Mouse (Mus musculus) cerebellum, adult 2 months (tissue): Measurements from ENCODE around the gene Polr2h. TPM values are rescaled to one million over a fixed set of nuclear protein-coding genes. Genes with fewer than 3 reads are reported as not detected.

Experiments
- DNase-seq, 2 experiments: peaks; one replicate each; pipeline ENCODE4 v3.0.0; 2021
- H3K27ac ChIP-seq: fragments of 200-500 bp; 2 replicates; pipeline ENCODE4 v1.5.1; 2012; ENCODE audit warnings: low read length, control low read depth, inconsistent platforms; ENCODE audit not compliant: insufficient read depth
- H3K27me3 ChIP-seq: fragments of 200-500 bp; 2 replicates; pipeline ENCODE4 v1.6.1; 2012; ENCODE audit warnings: inconsistent platforms, mild to moderate bottlenecking, low read length, moderate library complexity; ENCODE audit not compliant: control insufficient read depth, insufficient read depth
- H3K4me1 ChIP-seq: fragments of 200-500 bp; 2 replicates; pipeline ENCODE4 v1.6.1; 2011; ENCODE audit warnings: low read length; ENCODE audit not compliant: control insufficient read depth, insufficient read depth
- H3K4me3 ChIP-seq: fragments of 200-500 bp; replicated peaks from 2 replicates; pipeline ENCODE3; 2011; ENCODE audit warnings: mild to moderate bottlenecking, low read depth, low read length, control low read depth; ENCODE audit not compliant: insufficient read depth
- CTCF ChIP-seq: fragments of 200-500 bp; IDR thresholded peaks from 2 replicates; pipeline ENCODE4 v1.5.1; 2011; ENCODE audit warnings: low read depth, mild to moderate bottlenecking, control low read depth, low read length, moderate library complexity, borderline replicate concordance; ENCODE audit not compliant: insufficient read depth
- POLR2A ChIP-seq: fragments of 200-500 bp; IDR thresholded peaks from 2 replicates; pipeline ENCODE4 v1.6.1; 2011; ENCODE audit warnings: low read length, control low read depth, borderline replicate concordance; ENCODE audit not compliant: insufficient read depth
- WGBS: fragments of 180-500 bp; shearing (Covaris S2); methylation state at CpG from one replicate; pipeline ENCODE4 v1.1.7; 2018; 5-methylcytosine and 5-hydroxymethylcytosine counted together
- polyA plus RNA-seq: library from polyadenylated mRNA; depleted of rRNA; stranded (reverse); fragments of >200 nt; gene quantifications from 2 replicates; pipeline ENCODE4 v1.2.3, GENCODE M21; 2012; rRNA removed

Polr2h gene
- polyA plus RNA-seq, 1 experiment: 41.2 TPM

DNA sequence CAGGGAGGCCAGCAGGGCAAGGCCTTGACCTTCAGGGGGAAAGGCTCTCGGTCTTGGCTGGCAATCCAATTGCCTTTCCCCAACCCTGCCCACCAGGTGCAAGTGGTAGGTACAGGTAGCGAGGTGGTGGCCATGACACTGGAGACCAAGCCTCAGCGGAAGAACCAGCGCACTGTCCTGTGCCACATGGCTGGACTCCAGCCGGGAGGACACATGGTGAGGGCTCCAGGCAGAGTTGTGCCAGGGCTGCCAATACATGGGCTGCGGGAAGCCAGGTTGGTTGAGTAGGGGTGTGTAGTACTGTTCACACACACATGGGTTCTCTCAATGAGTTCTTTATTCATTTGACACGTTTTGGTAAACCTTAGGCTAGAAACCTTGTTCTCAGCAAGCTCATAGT, 18.7 kb downstream of the Polr2h start:
- H3K27me3 ChIP-seq: no peaks in the 10 kb centered on the region
- 36% methylated on average over 7 of the region's 7 CpGs for WGBS
- TF ChIP-seq CTCF (no peak), POLR2A (no peak)
- no peak overlapping the region for H3K4me3 ChIP-seq
- no peak overlapping the region for H3K27ac ChIP-seq
- H3K4me1 ChIP-seq: peaks cover 26% of the 10 kb centered on the region
- no peak for DNase-seq

GRCm38 (mm10) chr16:20736823-20737222, 19.4 kb downstream of the Polr2h start:
- no peak overlapping the region for H3K27ac ChIP-seq
- H3K27me3 ChIP-seq: no peaks in the 10 kb centered on the region
- DNase-seq: no peak
- H3K4me3 ChIP-seq: no peak overlapping the region
- WGBS: 60% methylated on average over 5 of the region's 5 CpGs
- TF ChIP-seq POLR2A (no peak), CTCF (no peak)
- H3K4me1 ChIP-seq: peaks cover 23% of the 10 kb centered on the region

- no peaks in the 10 kb centered on the region for H3K27me3 ChIP-seq
- peaks cover 16% of the 10 kb centered on the region for H3K4me1 ChIP-seq
- H3K27ac ChIP-seq: no peak overlapping the region
- no peak for TF ChIP-seq CTCF
- no peak overlapping the region for H3K4me3 ChIP-seq
- DNase-seq: no peak
- 96% methylated on average over 9 of the region's 9 CpGs for WGBS
Measured at GRCm38 (mm10) chr16:20739845-20740244, 22.4 kb downstream of the Polr2h start.

- DNase-seq: no peak
- no peak overlapping the region for H3K27ac ChIP-seq
- no peaks in the 10 kb centered on the region; the same call in 1 of the 2 replicates for H3K4me1 ChIP-seq
- H3K27me3 ChIP-seq: no peaks in the 10 kb centered on the region
- TF ChIP-seq POLR2A: no peak
- TF ChIP-seq CTCF: no peak
- no peak overlapping the region for H3K4me3 ChIP-seq
- WGBS: 13% methylated on average over 6 of the region's 6 CpGs
Measured at GRCm38 (mm10) chr16:20746641-20747040, 29.2 kb downstream of the Polr2h start.

DNA sequence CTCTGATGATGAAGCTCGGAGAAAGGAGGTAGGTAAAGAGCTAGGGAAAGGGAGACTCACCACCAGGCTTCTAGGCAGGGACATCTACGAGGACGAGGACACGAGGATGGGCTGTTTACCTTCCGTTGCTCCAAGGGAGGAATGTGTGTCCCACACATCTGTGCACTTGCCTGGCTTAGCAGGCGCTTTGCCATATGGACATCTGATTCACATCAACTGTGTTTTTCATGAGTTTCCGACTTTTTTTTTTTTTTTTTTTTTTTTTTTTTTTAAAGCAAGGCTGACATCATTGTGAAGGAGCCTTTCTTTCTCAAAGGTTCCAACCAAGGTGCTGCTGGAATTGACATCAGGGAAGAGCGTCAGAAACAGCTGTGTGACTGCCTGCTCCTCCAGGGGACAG, 33.1 kb downstream of the Polr2h start:
- no peak for DNase-seq
- 29% methylated on average over 8 of the region's 8 CpGs for WGBS

DNA sequence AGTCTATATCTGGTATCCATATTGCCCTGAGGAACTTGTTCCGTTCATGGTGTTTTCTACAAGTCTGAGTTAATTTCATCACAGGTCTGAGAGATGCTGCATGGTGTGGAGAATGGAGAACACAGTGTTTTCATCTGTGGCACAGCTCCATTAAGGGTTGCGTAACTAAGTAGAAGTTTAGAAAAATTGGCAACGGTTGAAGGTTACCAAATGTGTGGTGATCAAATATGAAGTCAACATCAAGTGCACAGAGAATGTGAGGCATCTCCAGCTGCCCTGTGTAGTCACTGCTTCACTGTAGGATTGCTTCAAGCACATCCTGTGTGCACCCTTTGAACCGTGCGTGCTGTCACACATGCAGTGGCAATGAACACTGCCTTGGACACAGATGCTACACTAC, 38.6 kb downstream of the Polr2h start:
- H3K27ac ChIP-seq: no peak overlapping the region
- H3K27me3 ChIP-seq: no peaks in the 10 kb centered on the region
- H3K4me3 ChIP-seq: no peak overlapping the region

More for the DNA sequence above, 33.1 kb downstream of the Polr2h start:
- H3K27me3 ChIP-seq: no peaks in the 10 kb centered on the region
- H3K4me3 ChIP-seq: no peak overlapping the region
- no peak overlapping the region for H3K27ac ChIP-seq
- TF ChIP-seq POLR2A (no peak), CTCF (no peak)
- no peaks in the 10 kb centered on the region; the same call in 1 of the 2 replicates for H3K4me1 ChIP-seq

GRCm38 (mm10) chr16:20757385-20757784, 39.9 kb downstream of the Polr2h start:
- WGBS: 90% methylated on average over 1 of the region's 1 CpGs
- DNase-seq: no peak
- TF ChIP-seq CTCF: no peak
- no peak for TF ChIP-seq POLR2A

More for the DNA sequence above, 38.6 kb downstream of the Polr2h start:
- no peaks in the 10 kb centered on the region for H3K4me1 ChIP-seq
- TF ChIP-seq CTCF (no peak), POLR2A (no peak)
- DNase-seq: no peak
- 90% methylated on average over 5 of the region's 5 CpGs for WGBS

DNA sequence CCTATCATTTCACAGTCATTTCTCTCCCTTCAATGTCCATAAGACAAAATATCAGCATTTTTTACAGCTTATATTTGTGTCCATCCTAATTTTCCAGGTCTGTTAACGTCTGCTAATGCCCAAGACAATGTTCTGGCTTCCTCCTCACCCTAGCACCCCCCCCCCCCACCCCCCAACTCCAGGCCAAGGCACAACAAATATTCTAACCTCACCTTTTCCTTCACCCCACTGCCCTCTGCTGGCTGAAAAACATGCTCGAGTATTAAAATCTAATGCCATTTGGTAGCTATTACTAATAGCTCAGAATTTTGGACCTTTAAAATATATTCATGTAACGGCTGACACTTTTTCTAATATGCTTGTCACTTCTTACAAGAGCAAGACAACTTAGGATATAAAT, 44.2 kb downstream of the Polr2h start:
- no peak overlapping the region for H3K4me3 ChIP-seq
- peak; percentile 64 for DNase-seq
- H3K27me3 ChIP-seq: no peaks in the 10 kb centered on the region
- no peaks in the 10 kb centered on the region for H3K4me1 ChIP-seq
- H3K27ac ChIP-seq: no peak overlapping the region
- 4% methylated on average over 3 of the region's 3 CpGs for WGBS
- TF ChIP-seq CTCF (peak; percentile 30; the same call in 1 of the 2 replicates), POLR2A (no peak)

More at GRCm38 (mm10) chr16:20757385-20757784, 39.9 kb downstream of the Polr2h start:
- Histone ChIP-seq H3K4me1 (no peaks in the 10 kb centered on the region), H3K27me3 (no peaks in the 10 kb centered on the region), H3K27ac (no peak overlapping the region), H3K4me3 (no peak overlapping the region)

GRCm38 (mm10) chr16:20765244-20765643, 47.8 kb downstream of the Polr2h start:
- no peaks in the 10 kb centered on the region for H3K4me1 ChIP-seq
- WGBS: 51% methylated on average over 9 of the region's 9 CpGs
- DNase-seq: peak; percentile 27 to 35
- no peak overlapping the region for H3K4me3 ChIP-seq
- peak; percentile 55 for TF ChIP-seq CTCF
- no peak for TF ChIP-seq POLR2A
- H3K27me3 ChIP-seq: no peaks in the 10 kb centered on the region
- H3K27ac ChIP-seq: no peak overlapping the region

Other genes with a start within 250 kb of the Polr2h start
- gene Eif2b5, start 218.8 kb upstream of the Polr2h start, polyA plus RNA-seq: 52.4 and 53.3 TPM in 2 replicates
- 60.2 and 66.5 TPM in 2 replicates for gene Dvl3, start 200.7 kb upstream of the Polr2h start, polyA plus RNA-seq
- 1,156 and 1,178 TPM in 2 replicates for gene Ap2m1, start 182.2 kb upstream of the Polr2h start, polyA plus RNA-seq
- 107 and 112 TPM in 2 replicates for gene Abcf3, start 169.1 kb upstream of the Polr2h start, polyA plus RNA-seq
- 46.7 and 58.1 TPM in 2 replicates for gene Vwa5b2, start 128.2 kb upstream of the Polr2h start, polyA plus RNA-seq
- gene Eef1akmt4, start 106.1 kb upstream of the Polr2h start, polyA plus RNA-seq: 2.1 and 2.2 TPM in 2 replicates
- not detected in 2 replicates for gene Gm49333, start 106.1 kb upstream of the Polr2h start, polyA plus RNA-seq
- 23.5 and 25.6 TPM in 2 replicates for gene Alg3, start 105.9 kb upstream of the Polr2h start, polyA plus RNA-seq
- 230 and 239 TPM in 2 replicates for gene Camk2n2, start 96.4 kb upstream of the Polr2h start, polyA plus RNA-seq
- gene Ece2, start 87.8 kb upstream of the Polr2h start, polyA plus RNA-seq: 79.0 and 81.5 TPM in 2 replicates
- 203 and 204 TPM in 2 replicates for gene Psmd2, start 66.0 kb upstream of the Polr2h start, polyA plus RNA-seq
- gene Eif4g1, start 49.4 kb upstream of the Polr2h start, polyA plus RNA-seq: 184 and 193 TPM in 2 replicates
- 123 and 137 TPM in 2 replicates for gene Fam131a, start 24.4 kb upstream of the Polr2h start, polyA plus RNA-seq
- gene Clcn2, start 81 bp downstream of the Polr2h start, polyA plus RNA-seq: 94.4 and 97.2 TPM in 2 replicates
- 60.1 and 71.4 TPM in 2 replicates for gene Chrd, start 15.5 kb downstream of the Polr2h start, polyA plus RNA-seq
- 15.8 and 19.6 TPM in 2 replicates for gene Thpo, start 16.8 kb downstream of the Polr2h start, polyA plus RNA-seq